In the genomic region with DNA sequence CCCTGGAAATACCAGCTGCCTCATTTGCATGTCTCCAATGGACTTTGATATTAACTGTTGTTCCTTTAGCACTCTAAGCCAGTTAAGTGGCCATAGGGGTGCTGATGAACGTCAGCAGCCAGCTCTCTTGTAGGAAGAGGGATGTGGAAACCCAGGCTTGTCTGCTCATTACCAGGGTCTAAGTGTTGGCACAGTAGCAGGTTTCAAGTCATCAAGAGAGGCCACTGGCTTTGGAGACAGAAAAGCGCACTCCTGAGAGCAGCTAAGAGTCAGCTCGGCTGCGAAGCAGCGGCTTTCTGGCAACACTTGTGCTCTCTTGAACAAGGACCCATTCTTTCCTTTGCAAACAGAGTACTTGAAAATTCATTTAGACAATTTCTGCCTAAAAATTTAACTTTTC, we compare ENCODE assay signal across 13 mouse cellular contexts.
DNase-seq lines count a peak whose midpoint lies in the region; ATAC-seq lines count a peak whose summit lies in the region.
"Had no signal": no experiment of that assay in that cellular context is flagged by ENCODE, and none has a peak within 500 bp of the region (broad histone marks: within the 10 kb centered on the region; RNA-seq: fewer than 3 reads in every experiment).

No protein-coding gene starts in this region.

- DNase-seq in forebrain, embryonic 10.5 days (ENCODE audit: extremely low spot score, low spot score), result no peak
- no peak for DNase-seq in hindbrain, embryonic 10.5 days (ENCODE audit: low spot score)
- DNase-seq in hindbrain, embryonic 14.5 days (ENCODE audit: low spot score), result no peak
- no peak for DNase-seq in limb, embryonic 10.5 days (ENCODE audit: low spot score)
- DNase-seq in lung, postnatal 10 days, result peak; percentile 25
- no peak for DNase-seq in adrenal gland, postnatal 36 days
- DNase-seq in spleen, postnatal 4 days (ENCODE audit: low spot score in 2 of 2), result no peak
- DNase-seq: adrenal gland, adult 2 months; kidney, adult 11 months; liver, postnatal 0 days; thymus, adult 18-20 months had no signal

- H3K9ac ChIP-seq in forebrain, embryonic 16.5 days (replicated peaks; ENCODE audit: low read depth, low read length), result no peak overlapping the region
- no peak overlapping the region for H3K9ac ChIP-seq in hindbrain, embryonic 14.5 days
- H3K9ac ChIP-seq: liver, postnatal 0 days; midbrain, embryonic 13.5 days had no signal

- H3K9me3 ChIP-seq in forebrain, embryonic 10.5 days, result no peaks in the 10 kb centered on the region
- no peaks in the 10 kb centered on the region for H3K9me3 ChIP-seq in forebrain, embryonic 16.5 days (ENCODE audit: control insufficient read depth, low read length)
- no peaks in the 10 kb centered on the region for H3K9me3 ChIP-seq in hindbrain, embryonic 10.5 days
- no peaks in the 10 kb centered on the region for H3K9me3 ChIP-seq in hindbrain, embryonic 14.5 days (ENCODE audit: control insufficient read depth, low read length)
- H3K9me3 ChIP-seq in limb, embryonic 10.5 days (replicated peaks), result no peaks in the 10 kb centered on the region
- H3K9me3 ChIP-seq: midbrain, embryonic 13.5 days had no signal

- H3K4me3 ChIP-seq in forebrain, embryonic 10.5 days, result no peak overlapping the region
- no peak overlapping the region for H3K4me3 ChIP-seq in forebrain, embryonic 16.5 days (replicated peaks; ENCODE audit: low read length)
- no peak overlapping the region for H3K4me3 ChIP-seq in hindbrain, embryonic 10.5 days
- no peak overlapping the region for H3K4me3 ChIP-seq in hindbrain, embryonic 14.5 days (replicated peaks; ENCODE audit: low read length)
- no peak overlapping the region for H3K4me3 ChIP-seq in limb, embryonic 10.5 days
- H3K4me3 ChIP-seq: midbrain, embryonic 13.5 days had no signal

- no peak overlapping the region for H3K4me2 ChIP-seq in forebrain, embryonic 16.5 days (ENCODE audit: low read length)
- H3K4me2 ChIP-seq in hindbrain, embryonic 14.5 days (replicated peaks), result no peak overlapping the region
- H3K4me2 ChIP-seq: midbrain, embryonic 13.5 days had no signal

- peaks cover 69% of the 10 kb centered on the region for H3K4me1 ChIP-seq in forebrain, embryonic 10.5 days
- peaks cover 35% of the 10 kb centered on the region for H3K4me1 ChIP-seq in forebrain, embryonic 16.5 days (replicated peaks; ENCODE audit: control insufficient read depth, insufficient read depth, low read length)
- H3K4me1 ChIP-seq in hindbrain, embryonic 10.5 days (replicated peaks), result peaks cover 50% of the 10 kb centered on the region
- H3K4me1 ChIP-seq in hindbrain, embryonic 14.5 days (replicated peaks; ENCODE audit: control insufficient read depth, insufficient read depth, low read length), result peaks cover 13% of the 10 kb centered on the region
- H3K4me1 ChIP-seq in limb, embryonic 10.5 days, result peaks cover 98% of the 10 kb centered on the region

- H3K36me3 ChIP-seq in forebrain, embryonic 10.5 days (replicated peaks), result peaks cover 9% of the 10 kb centered on the region
- no peaks in the 10 kb centered on the region for H3K36me3 ChIP-seq in forebrain, embryonic 16.5 days (ENCODE audit: control insufficient read depth, insufficient read depth)
- H3K36me3 ChIP-seq in hindbrain, embryonic 10.5 days, result no peaks in the 10 kb centered on the region
- no peaks in the 10 kb centered on the region for H3K36me3 ChIP-seq in hindbrain, embryonic 14.5 days (replicated peaks; ENCODE audit: control insufficient read depth, insufficient read depth)
- H3K36me3 ChIP-seq in limb, embryonic 10.5 days, result peaks cover 10% of the 10 kb centered on the region; the same call in 1 of the 2 replicates
- H3K36me3 ChIP-seq: midbrain, embryonic 13.5 days had no signal

- no peak for ATAC-seq in forebrain, embryonic 16.5 days
- ATAC-seq in hindbrain, embryonic 14.5 days (ENCODE audit: low FRiP score), result no peak
- ATAC-seq: liver, postnatal 0 days; midbrain, embryonic 13.5 days had no signal

- H3K27me3 ChIP-seq in forebrain, embryonic 10.5 days (ENCODE audit: poor library complexity, severe bottlenecking), result peaks cover 52% of the 10 kb centered on the region
- no peaks in the 10 kb centered on the region for H3K27me3 ChIP-seq in forebrain, embryonic 16.5 days (replicated peaks; ENCODE audit: control insufficient read depth, insufficient read depth, low read length)
- peaks cover 13% of the 10 kb centered on the region for H3K27me3 ChIP-seq in hindbrain, embryonic 10.5 days (ENCODE audit: insufficient read depth, poor library complexity, severe bottlenecking)
- no peaks in the 10 kb centered on the region for H3K27me3 ChIP-seq in hindbrain, embryonic 14.5 days (ENCODE audit: control insufficient read depth, insufficient read depth, low read length)
- no peaks in the 10 kb centered on the region for H3K27me3 ChIP-seq in limb, embryonic 10.5 days (ENCODE audit: low read depth, poor library complexity, severe bottlenecking)
- H3K27me3 ChIP-seq: midbrain, embryonic 13.5 days had no signal

- H3K27ac ChIP-seq in forebrain, embryonic 10.5 days, result peak overlapping the region; percentile 59
- H3K27ac ChIP-seq in forebrain, embryonic 16.5 days (ENCODE audit: low read length), result no peak overlapping the region
- H3K27ac ChIP-seq in hindbrain, embryonic 10.5 days, result peak overlapping the region; percentile 56
- H3K27ac ChIP-seq in hindbrain, embryonic 14.5 days, result no peak overlapping the region
- peak overlapping the region; percentile 81 for H3K27ac ChIP-seq in limb, embryonic 10.5 days
- H3K27ac ChIP-seq: midbrain, embryonic 13.5 days had no signal

- 72% methylated on average over 5 of the region's 5 CpGs for WGBS in forebrain, embryonic 10.5 days
- WGBS in forebrain, embryonic 16.5 days, result 41% methylated on average over 5 of the region's 5 CpGs
- 77% methylated on average over 5 of the region's 5 CpGs for WGBS in hindbrain, embryonic 10.5 days
- 56% methylated on average over 5 of the region's 5 CpGs for WGBS in hindbrain, embryonic 14.5 days
- 32% methylated on average over 5 of the region's 5 CpGs for WGBS in limb, embryonic 10.5 days

Comparison
In these comparisons a context has a peak if more than half of its experiments do, and no peak if none do; other contexts are left out.
1. H3K27ac ChIP-seq: peak in forebrain, embryonic 10.5 days (single experiment), hindbrain, embryonic 10.5 days (single experiment) and limb, embryonic 10.5 days (single experiment); none in forebrain, embryonic 16.5 days (single experiment) and hindbrain, embryonic 14.5 days (single experiment).